Mouse (Mus musculus) lung, postnatal 0 days (tissue): ENCODE results near the gene Psap. TPM values are rescaled to one million over a fixed set of nuclear protein-coding genes. Genes with fewer than 3 reads are reported as not detected.

ENCODE experiments used
- ATAC-seq: fragments of 200-750 bp; cut with Nextera tagmentation; 2 replicates; pipeline ENCODE4 v1.8.0; 2017; ENCODE audit warnings: moderate library complexity
- DNase-seq: peaks from one replicate; pipeline ENCODE4 v3.0.0-alpha.2; 2016; ENCODE audit warnings: low spot score
- H3K27ac ChIP-seq: fragments of 300-500 bp; sonication (generic); 2 replicates; pipeline ENCODE4 v1.5.1; 2014; ENCODE audit warnings: antibody characterized with exemption, mild to moderate bottlenecking, low read length, mixed read lengths
- H3K27me3 ChIP-seq: fragments of 300-500 bp; sonication (generic); replicated peaks from 2 replicates; pipeline ENCODE4 v1.6.1; 2014; ENCODE audit warnings: low read length, mixed read lengths; ENCODE audit not compliant: insufficient read depth
- H3K36me3 ChIP-seq: fragments of 300-500 bp; sonication (generic); 2 replicates; pipeline ENCODE4 v1.6.1; 2014; ENCODE audit warnings: low read length, mixed read lengths; ENCODE audit not compliant: insufficient read depth
- H3K4me1 ChIP-seq: fragments of 300-500 bp; sonication (generic); 2 replicates; pipeline ENCODE4 v1.6.1; 2014; ENCODE audit warnings: antibody characterized with exemption, low read depth, low read length, mixed read lengths; ENCODE audit not compliant: insufficient read depth
- H3K4me2 ChIP-seq: fragments of 300-500 bp; sonication (generic); replicated peaks from 2 replicates; pipeline ENCODE4 v1.6.1; 2014; ENCODE audit warnings: low read depth, mild to moderate bottlenecking, low read length, moderate library complexity, mixed read lengths
- H3K4me3 ChIP-seq: fragments of 300-500 bp; sonication (generic); 2 replicates; pipeline ENCODE4 v1.5.1; 2014; ENCODE audit warnings: low read depth, low read length
- H3K9ac ChIP-seq: fragments of 300-500 bp; sonication (generic); replicated peaks from 2 replicates; pipeline ENCODE4 v1.6.1; 2014; ENCODE audit warnings: low read depth, mild to moderate bottlenecking
- H3K9me3 ChIP-seq: fragments of 300-500 bp; sonication (generic); 2 replicates; pipeline ENCODE4 v1.6.1; 2016; ENCODE audit warnings: low read length, mixed read lengths
- CTCF ChIP-seq: IDR thresholded peaks from 2 replicates; pipeline ENCODE4 v1.5.1; 2016; ENCODE audit warnings: antibody characterized with exemption, mild to moderate bottlenecking
- EP300 ChIP-seq: IDR thresholded peaks from 2 replicates; pipeline ENCODE4 v1.6.1; 2016; ENCODE audit warnings: antibody characterized with exemption, mild to moderate bottlenecking, control low read depth
- WGBS: fragments of 180-500 bp; shearing (Covaris S2); extraction: QIAGEN DNeasy Blood & Tissue Kit; methylation state at CpG from one replicate; pipeline ENCODE4 v1.1.7; 2014; 5-methylcytosine and 5-hydroxymethylcytosine counted together
- polyA plus RNA-seq: library from polyadenylated mRNA; unstranded; fragments of >200 nt; fragmentation: Nextera tagmentation; extraction: Ambion mirVana; gene quantifications from 2 replicates; pipeline ENCODE4 v1.2.1, GENCODE M21; 2015

Psap gene
- polyA plus RNA-seq, 1 experiment from 2014 or later, result 120 TPM

GRCm38 (mm10) chr10:60261530-60261929 lies 15.9 kb upstream of the Psap start:
- no peak overlapping the region for H3K4me2 ChIP-seq
- no peaks in the 10 kb centered on the region for H3K27me3 ChIP-seq
- WGBS, result 48% methylated on average over 5 of the region's 5 CpGs
- no peaks in the 10 kb centered on the region for H3K4me1 ChIP-seq
- no peaks in the 10 kb centered on the region for H3K36me3 ChIP-seq
- H3K9me3 ChIP-seq, result no peaks in the 10 kb centered on the region
- H3K27ac ChIP-seq, result no peak overlapping the region
- no peak for DNase-seq
- no peak overlapping the region for H3K4me3 ChIP-seq
- TF ChIP-seq EP300 (no peak), CTCF (no peak)
- no peak for ATAC-seq
- no peak overlapping the region for H3K9ac ChIP-seq

GRCm38 (mm10) chr10:60262386-60262785 lies 15.0 kb upstream of the Psap start:
- no peaks in the 10 kb centered on the region for H3K4me1 ChIP-seq
- peak; percentile 95 for ATAC-seq
- TF ChIP-seq EP300, result peak; percentile 81
- TF ChIP-seq CTCF, result no peak
- H3K27me3 ChIP-seq, result no peaks in the 10 kb centered on the region
- no peaks in the 10 kb centered on the region for H3K9me3 ChIP-seq
- H3K9ac ChIP-seq, result no peak overlapping the region
- H3K4me2 ChIP-seq, result no peak overlapping the region
- 6% methylated on average over 3 of the region's 3 CpGs for WGBS
- no peak overlapping the region for H3K27ac ChIP-seq
- no peaks in the 10 kb centered on the region for H3K36me3 ChIP-seq
- DNase-seq, result peak; percentile 88
- H3K4me3 ChIP-seq, result no peak overlapping the region

GRCm38 (mm10) chr10:60263351-60263750 lies 14.1 kb upstream of the Psap start:
- no peak overlapping the region for H3K27ac ChIP-seq
- 84% methylated on average over 7 of the region's 7 CpGs for WGBS
- DNase-seq (no peak), ATAC-seq (no peak)
- no peaks in the 10 kb centered on the region for H3K36me3 ChIP-seq
- H3K9ac ChIP-seq, result no peak overlapping the region
- H3K4me1 ChIP-seq, result no peaks in the 10 kb centered on the region
- H3K4me2 ChIP-seq, result no peak overlapping the region
- no peaks in the 10 kb centered on the region for H3K27me3 ChIP-seq
- no peaks in the 10 kb centered on the region for H3K9me3 ChIP-seq
- TF ChIP-seq CTCF, result no peak
- no peak for TF ChIP-seq EP300
- H3K4me3 ChIP-seq, result no peak overlapping the region

GRCm38 (mm10) chr10:60265252-60265651 lies 12.2 kb upstream of the Psap start:
- 75% methylated on average over 10 of the region's 10 CpGs for WGBS
- Histone ChIP-seq H3K9me3 (no peaks in the 10 kb centered on the region), H3K4me2 (no peak overlapping the region), H3K9ac (no peak overlapping the region), H3K4me1 (no peaks in the 10 kb centered on the region), H3K27ac (no peak overlapping the region), H3K4me3 (no peak overlapping the region), H3K27me3 (no peaks in the 10 kb centered on the region), H3K36me3 (no peaks in the 10 kb centered on the region)
- DNase-seq (peak; percentile 69), ATAC-seq (no peak)
- no peak for TF ChIP-seq CTCF

GRCm38 (mm10) chr10:60266842-60267401 lies 10.5 kb upstream of the Psap start:
- Histone ChIP-seq H3K27me3 (no peaks in the 10 kb centered on the region), H3K36me3 (no peaks in the 10 kb centered on the region), H3K4me2 (no peak overlapping the region), H3K27ac (no peak overlapping the region), H3K4me1 (no peaks in the 10 kb centered on the region), H3K4me3 (no peak overlapping the region), H3K9me3 (no peaks in the 10 kb centered on the region), H3K9ac (no peak overlapping the region)
- ATAC-seq, result no peak
- DNase-seq, result no peak
- TF ChIP-seq EP300, result no peak
- WGBS, result 75% methylated on average over 8 of the region's 8 CpGs

GRCm38 (mm10) chr10:60268738-60269137 lies 8.7 kb upstream of the Psap start:
- DNase-seq (no peak), ATAC-seq (no peak)
- no peaks in the 10 kb centered on the region for H3K36me3 ChIP-seq
- no peaks in the 10 kb centered on the region for H3K4me1 ChIP-seq
- WGBS, result 75% methylated on average over 10 of the region's 11 CpGs
- H3K9ac ChIP-seq, result no peak overlapping the region
- no peak for TF ChIP-seq EP300
- TF ChIP-seq CTCF, result no peak
- no peak overlapping the region for H3K27ac ChIP-seq
- no peak overlapping the region for H3K4me2 ChIP-seq
- H3K9me3 ChIP-seq, result no peaks in the 10 kb centered on the region
- no peaks in the 10 kb centered on the region for H3K27me3 ChIP-seq
- no peak overlapping the region for H3K4me3 ChIP-seq
